In genomic region chr2:62147636-62148035, GRCm38 (mm10) we compare ENCODE assay signal across 14 mouse cellular contexts.
DNase-seq lines count a peak whose midpoint lies in the region; TF ChIP-seq lines count a peak whose summit lies in the region.
"Had no signal": no experiment of that assay in that cellular context is flagged by ENCODE, and none has a peak within 500 bp of the region (broad histone marks: within the 10 kb centered on the region; RNA-seq: fewer than 3 reads in every experiment).

No protein-coding gene starts in this region.

- DNase-seq in frontal cortex, postnatal 36 days (ENCODE audit: low spot score in 2 of 2): peak; percentile 13 to 33
- no peak for DNase-seq in frontal cortex, postnatal 14 days (ENCODE audit: low spot score in 2 of 2)
- DNase-seq in left cerebral cortex, adult 11 months (ENCODE audit: low spot score): peak; percentile 27
- DNase-seq in left cerebral cortex, postnatal 4 days: no peak
- peak; percentile 53 for DNase-seq in brain, embryonic 14.5 days (ENCODE audit: low read depth)
- DNase-seq in layer of hippocampus, postnatal 36 days: peak; percentile 21 to 25
- DNase-seq in spleen, postnatal 14 days (ENCODE audit: low spot score in 2 of 2): no peak
- no peak for DNase-seq in spleen, adult 12 weeks (ENCODE audit: low spot score)
- DNase-seq: adrenal gland, adult 2 months; cerebellum, adult 8-10 months; gastrocnemius, postnatal 36 days; kidney, adult 8-10 months; kidney, postnatal 4 days; thymus, postnatal 25 days had no signal

- no peak for TF ChIP-seq CTCF in brain, embryonic 14.5 days (IDR thresholded peaks at IDR 0.05; ENCODE audit: borderline replicate concordance, extremely low read depth, insufficient read depth, insufficient read length)

- no peak for TF ChIP-seq POLR2A in brain, embryonic 14.5 days (IDR thresholded peaks at IDR 0.05; ENCODE audit: borderline replicate concordance, extremely low read depth, insufficient read depth, insufficient read length, poor library complexity, severe bottlenecking)

- intact Hi-C loops in left cerebral cortex, postnatal 4 days (cut with DNase I): no loop called here

Comparison
In these comparisons a context has a peak if more than half of its experiments do, and no peak if none do; other contexts are left out.
1. DNase-seq: peak in frontal cortex, postnatal 36 days (2 of 2), left cerebral cortex, adult 11 months (single experiment), brain, embryonic 14.5 days (single experiment) and layer of hippocampus, postnatal 36 days (2 of 2); none in frontal cortex, postnatal 14 days (0 of 2), left cerebral cortex, postnatal 4 days (single experiment), spleen, postnatal 14 days (0 of 2) and spleen, adult 12 weeks (single experiment).